Mouse (Mus musculus) gonadal fat pad, adult 2 months (tissue): Measurements from ENCODE around the gene Alox5ap. TPM values are rescaled to one million over a fixed set of nuclear protein-coding genes. Genes with fewer than 3 reads are reported as not detected.

Experiments used
- DNase-seq: peaks from one replicate; pipeline ENCODE4 v3.0.0-alpha.2; 2012; ENCODE audit warnings: low read depth
- polyA plus RNA-seq: library from polyadenylated mRNA; depleted of rRNA; stranded (reverse); fragments of >200 nt; gene quantifications from 2 replicates; pipeline ENCODE4 v1.2.3, GENCODE M21; 2012; rRNA removed

Alox5ap gene
- 36.6 and 42.1 TPM in 2 replicates for polyA plus RNA-seq

GRCm38 (mm10) chr5:149264405-149264804 is at the start of gene Alox5ap:
TSS of gene Alox5ap (plus strand) at chr5:149264767.
- DNase-seq = no peak

- no peak for DNase-seq
Measured at GRCm38 (mm10) chr5:149215540-149215939, 49.0 kb upstream of the Alox5ap start.

- no peak for DNase-seq
Measured at GRCm38 (mm10) chr5:149217524-149218357, 46.8 kb upstream of the Alox5ap start.

- DNase-seq = no peak
Measured at GRCm38 (mm10) chr5:149219493-149219892, 45.1 kb upstream of the Alox5ap start.

- no peak for DNase-seq
Measured at GRCm38 (mm10) chr5:149221355-149221754, 43.2 kb upstream of the Alox5ap start.

GRCm38 (mm10) chr5:149224666-149225065 is 39.9 kb upstream of the Alox5ap start:
- DNase-seq = no peak

- peak; percentile 47 for DNase-seq
Measured at GRCm38 (mm10) chr5:149228700-149229618, 35.6 kb upstream of the Alox5ap start.

GRCm38 (mm10) chr5:149229619-149230339 is 34.8 kb upstream of the Alox5ap start:
- DNase-seq = no peak

GRCm38 (mm10) chr5:149235002-149235401 is 29.6 kb upstream of the Alox5ap start:
- no peak for DNase-seq

GRCm38 (mm10) chr5:149237221-149237950 is 27.2 kb upstream of the Alox5ap start:
- no peak for DNase-seq

GRCm38 (mm10) chr5:149242467-149242866 is 22.1 kb upstream of the Alox5ap start:
- no peak for DNase-seq

- no peak for DNase-seq
Measured at GRCm38 (mm10) chr5:149243053-149243452, 21.5 kb upstream of the Alox5ap start.

GRCm38 (mm10) chr5:149245391-149245964 is 19.1 kb upstream of the Alox5ap start:
- DNase-seq = no peak

GRCm38 (mm10) chr5:149245965-149246470 is 18.5 kb upstream of the Alox5ap start:
- no peak for DNase-seq

- no peak for DNase-seq
Measured at GRCm38 (mm10) chr5:149247047-149247904, 17.3 kb upstream of the Alox5ap start.

- no peak for DNase-seq
Measured at GRCm38 (mm10) chr5:149252303-149252702, 12.3 kb upstream of the Alox5ap start.

- no peak for DNase-seq
Measured at GRCm38 (mm10) chr5:149253491-149253890, 11.1 kb upstream of the Alox5ap start.

GRCm38 (mm10) chr5:149255522-149255921 is 9.0 kb upstream of the Alox5ap start:
- no peak for DNase-seq

- DNase-seq = no peak
Measured at GRCm38 (mm10) chr5:149257518-149258281, 6.9 kb upstream of the Alox5ap start.
